Mouse (Mus musculus) G1E (cell line): ENCODE results near the gene Acy3. TPM values are rescaled to one million over a fixed set of nuclear protein-coding genes. Genes with fewer than 3 reads are reported as not detected.
"Not testable (repeated sequence)": the region's sequence is repeated elsewhere in the genome, so short reads cannot be mapped to it uniquely, and the experiment has no call there.

Experiments
- ATAC-seq: 2 replicates; pipeline ENCODE4 v1.8.0; 2016; ENCODE audit warnings: mild to moderate bottlenecking; ENCODE audit not compliant: insufficient number of reproducible peaks, poor library complexity, low FRiP score, severe bottlenecking; ENCODE audit errors: extremely low read depth
- DNase-seq: peaks from one replicate; pipeline ENCODE4 v3.0.0; 2012; ENCODE audit warnings: low spot score
- H3K27me3 ChIP-seq: 2 replicates; pipeline ENCODE4 v1.6.1; 2012; ENCODE audit warnings: mild to moderate bottlenecking, low read length, inconsistent platforms; ENCODE audit not compliant: insufficient read depth
- H3K36me3 ChIP-seq: replicated peaks from 2 replicates; pipeline ENCODE3; 2012; ENCODE audit warnings: mild to moderate bottlenecking, inconsistent platforms
- H3K4me1 ChIP-seq: 2 replicates; pipeline ENCODE4 v1.6.1; 2012; ENCODE audit warnings: low read depth, low read length, inconsistent platforms, mixed read lengths; ENCODE audit not compliant: insufficient read depth
- H3K4me3 ChIP-seq: 2 replicates; pipeline ENCODE4 v1.5.1; 2012; ENCODE audit warnings: low read depth, mild to moderate bottlenecking, inconsistent platforms, low read length, moderate library complexity, mixed read lengths
- H3K9me3 ChIP-seq: replicated peaks from 2 replicates; pipeline ENCODE4 v1.6.1; 2012; ENCODE audit warnings: inconsistent platforms
- CTCF ChIP-seq: IDR thresholded peaks from 2 replicates; pipeline ENCODE4 v1.5.1; 2012; ENCODE audit warnings: low read depth, low read length, inconsistent platforms, mixed read lengths
- GATA1 ChIP-seq: IDR thresholded peaks from 2 replicates; pipeline ENCODE4 v1.6.1; 2012; ENCODE audit warnings: borderline replicate concordance, low read length, inconsistent platforms, mixed read lengths
- GATA2 ChIP-seq: IDR thresholded peaks from 2 replicates; pipeline ENCODE4 v1.6.1; 2012; ENCODE audit warnings: low read depth, low read length, inconsistent platforms, borderline replicate concordance
- POLR2AphosphoS5 ChIP-seq: IDR thresholded peaks from 2 replicates; pipeline ENCODE4 v1.6.1; 2012; ENCODE audit warnings: low read depth, low read length, inconsistent platforms; ENCODE audit not compliant: insufficient replicate concordance
- TAL1 ChIP-seq: conservative IDR thresholded peaks from 2 replicates; pipeline ENCODE4 v1.6.1; 2012; ENCODE audit warnings: low read depth, low read length, inconsistent platforms, mixed read lengths
- polyA plus RNA-seq: library from polyadenylated mRNA; stranded (reverse); fragments of >175 nt; gene quantifications from 2 replicates; pipeline ENCODE4 v1.2.3, GENCODE M21; 2012
- total RNA-seq, 2 experiments: library from RNA; stranded (forward) in 1 of 2; stranded (reverse) in 1 of 2; fragments of 200-1000 nt in 1 of 2; fragments of >200 nt in 1 of 2; fragmentation: Nextera tagmentation in 1 of 2; gene quantifications; 2 replicates each; pipeline ENCODE4 v1.2.3; 2014 to 2017

Acy3 gene
- total and polyA plus RNA-seq, 3 experiments = 0.55 to 7.4 (median 3.8) TPM

GRCm38 (mm10) chr19:3959030-3959429 is 27.3 kb upstream of the Acy3 start:
- TF ChIP-seq POLR2AphosphoS5 (no peak), GATA2 (no peak), GATA1 (no peak), TAL1 (no peak), CTCF (no peak)
- no peaks in the 10 kb centered on the region for H3K36me3 ChIP-seq
- H3K4me3 ChIP-seq = no peak overlapping the region
- H3K27me3 ChIP-seq = peaks cover 22% of the 10 kb centered on the region; the same call in 1 of the 2 replicates
- DNase-seq (no peak), ATAC-seq (no peak)
- H3K9me3 ChIP-seq = no peaks in the 10 kb centered on the region; the same call in 1 of the 2 replicates
- H3K4me1 ChIP-seq = no peaks in the 10 kb centered on the region

GRCm38 (mm10) chr19:3960211-3960610 is 26.2 kb upstream of the Acy3 start:
- Histone ChIP-seq H3K36me3 (no peaks in the 10 kb centered on the region), H3K27me3 (peaks cover 16% of the 10 kb centered on the region; the same call in 1 of the 2 replicates), H3K4me1 (no peaks in the 10 kb centered on the region), H3K4me3 (no peak overlapping the region), H3K9me3 (no peaks in the 10 kb centered on the region; the same call in 1 of the 2 replicates)
- DNase-seq (no peak), ATAC-seq (no peak)
- no peak for TF ChIP-seq GATA2
- TF ChIP-seq POLR2AphosphoS5 = no peak
- TF ChIP-seq TAL1 = no peak
- TF ChIP-seq CTCF = no peak
- TF ChIP-seq GATA1 = no peak

DNA sequence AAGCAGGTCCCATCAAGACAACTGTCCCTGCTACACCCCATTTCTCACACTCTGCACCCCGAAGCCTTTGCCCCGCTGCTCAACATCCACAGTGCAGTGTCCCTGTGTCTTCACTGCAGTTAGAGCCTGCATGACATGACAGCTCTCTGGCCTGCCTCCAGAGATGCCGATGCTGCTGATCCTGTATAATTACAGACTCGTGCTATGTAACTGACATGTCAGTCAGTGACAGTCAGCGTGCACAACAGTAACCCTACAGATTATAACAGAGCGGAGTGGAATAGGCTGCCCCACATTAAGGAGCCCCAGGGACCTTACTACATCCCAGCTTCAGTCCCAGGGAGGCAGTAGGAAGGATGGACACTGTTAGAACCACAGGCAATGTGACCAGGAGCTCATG is 24.6 kb upstream of the Acy3 start:
- peaks cover 17% of the 10 kb centered on the region; the same call in 1 of the 2 replicates for H3K27me3 ChIP-seq
- not testable (repeated sequence) for H3K4me1 ChIP-seq, H3K4me3 ChIP-seq, H3K9me3 ChIP-seq, ATAC-seq, H3K36me3 ChIP-seq, DNase-seq

- Histone ChIP-seq H3K36me3 (no peaks in the 10 kb centered on the region), H3K27me3 (peaks cover 20% of the 10 kb centered on the region; the same call in 1 of the 2 replicates), H3K4me1 (no peaks in the 10 kb centered on the region), H3K9me3 (no peaks in the 10 kb centered on the region; the same call in 1 of the 2 replicates), H3K4me3 (no peak overlapping the region)
- DNase-seq (no peak), ATAC-seq (no peak)
- TF ChIP-seq GATA2 = no peak
Measured at GRCm38 (mm10) chr19:3962469-3962868, 23.9 kb upstream of the Acy3 start.

- TF ChIP-seq TAL1 = no peak
- no peak for TF ChIP-seq CTCF
- TF ChIP-seq GATA1 = no peak
- TF ChIP-seq GATA2 = no peak
- TF ChIP-seq POLR2AphosphoS5 = no peak
- ATAC-seq = no peak
- Histone ChIP-seq H3K36me3 (no peaks in the 10 kb centered on the region), H3K4me3 (no peak overlapping the region), H3K4me1 (no peaks in the 10 kb centered on the region), H3K9me3 (no peaks in the 10 kb centered on the region; the same call in 1 of the 2 replicates), H3K27me3 (peaks cover 25% of the 10 kb centered on the region; the same call in 1 of the 2 replicates)
- no peak for DNase-seq
Measured at GRCm38 (mm10) chr19:3964030-3964429, 22.3 kb upstream of the Acy3 start.

- no peak for ATAC-seq
- H3K36me3 ChIP-seq = no peaks in the 10 kb centered on the region
- DNase-seq = no peak
- H3K4me3 ChIP-seq = no peak overlapping the region
- no peaks in the 10 kb centered on the region for H3K4me1 ChIP-seq
- TF ChIP-seq GATA1 (no peak), CTCF (no peak), TAL1 (no peak), GATA2 (no peak), POLR2AphosphoS5 (no peak)
- no peaks in the 10 kb centered on the region for H3K9me3 ChIP-seq
- H3K27me3 ChIP-seq = peaks cover 27% of the 10 kb centered on the region
Measured at GRCm38 (mm10) chr19:3966330-3967075, 19.9 kb upstream of the Acy3 start.

DNA sequence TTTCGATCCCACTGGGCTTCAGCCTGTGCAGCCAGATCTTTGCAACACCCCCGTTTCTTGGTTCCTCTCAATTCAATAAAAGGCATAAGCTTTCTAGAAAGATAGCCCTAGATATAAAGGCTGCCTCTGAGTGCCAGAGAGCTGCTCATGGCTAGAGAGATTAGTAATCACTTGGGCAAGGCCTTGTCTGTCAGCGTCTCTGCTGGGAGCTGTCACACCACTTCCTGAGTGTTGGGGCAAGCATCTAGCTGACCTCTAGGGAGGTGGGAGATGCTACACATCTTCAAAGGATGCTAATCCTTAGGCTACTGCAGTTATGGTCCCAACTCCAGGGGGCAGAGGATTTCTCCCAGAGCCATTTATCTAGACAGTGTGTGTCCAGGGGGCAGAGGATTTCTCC is 19.1 kb upstream of the Acy3 start:
- DNase-seq = no peak
- Histone ChIP-seq H3K27me3 (peaks cover 29% of the 10 kb centered on the region), H3K36me3 (no peaks in the 10 kb centered on the region), H3K4me1 (no peaks in the 10 kb centered on the region), H3K4me3 (no peak overlapping the region), H3K9me3 (no peaks in the 10 kb centered on the region)
- ATAC-seq = no peak
- no peak for TF ChIP-seq POLR2AphosphoS5
- TF ChIP-seq GATA1 = no peak
- TF ChIP-seq CTCF = no peak
- no peak for TF ChIP-seq GATA2
- TF ChIP-seq TAL1 = no peak
